Mouse (Mus musculus): Measurements from ENCODE around the gene Midn. TPM values are rescaled to one million over a fixed set of nuclear protein-coding genes. Genes with fewer than 3 reads are reported as not detected.

The Midn gene
- total RNA-seq, 2 experiments from 2014 or later: 34.3 to 39.8 TPM

GRCm38 (mm10) chr10:80148610-80149290 lies 678 bp downstream of the Midn start:
- peak overlapping the region; percentile 89 for H3K4me3 ChIP-seq
- peak; percentile 79 for TF ChIP-seq CTCF (IDR thresholded peaks at IDR 0.05)
- intact Hi-C loops (cut with DNase I): no loop called here

GRCm38 (mm10) chr10:80149291-80150225 lies 1.5 kb downstream of the Midn start:
- peak overlapping the region; percentile 100 for H3K27ac ChIP-seq
- intact Hi-C loops (cut with DNase I): no loop called here
- H3K4me3 ChIP-seq: peak overlapping the region; percentile 89
- TF ChIP-seq CTCF (IDR thresholded peaks at IDR 0.05): no peak
- DNase-seq: peak; percentile 98

More at GRCm38 (mm10) chr10:80148610-80149290, 678 bp downstream of the Midn start:
- DNase-seq: peak; percentile 97
- H3K27ac ChIP-seq: peak overlapping the region; percentile 100

GRCm38 (mm10) chr10:80150226-80151210 lies 2.4 kb downstream of the Midn start:
- Histone ChIP-seq H3K27ac (peak overlapping the region; percentile 100), H3K4me3 (peak overlapping the region; percentile 89)
- intact Hi-C loops (cut with DNase I): no loop called here
- no peak for TF ChIP-seq CTCF (IDR thresholded peaks at IDR 0.05)
- DNase-seq: peak; percentile 60

- TF ChIP-seq CTCF (IDR thresholded peaks at IDR 0.05): no peak
- Histone ChIP-seq H3K27ac (peak overlapping the region; percentile 100), H3K4me3 (peak overlapping the region; percentile 89)
- intact Hi-C loops (cut with DNase I): no loop called here
- peak; percentile 66 for DNase-seq
Observed at GRCm38 (mm10) chr10:80151211-80152034, 3.4 kb downstream of the Midn start.

GRCm38 (mm10) chr10:80152071-80152872 lies 4.2 kb downstream of the Midn start:
- no peak for TF ChIP-seq CTCF (IDR thresholded peaks at IDR 0.05)
- peak overlapping the region; percentile 89 for H3K4me3 ChIP-seq
- intact Hi-C loops (cut with DNase I): no loop called here
- peak overlapping the region; percentile 100 for H3K27ac ChIP-seq
- DNase-seq: peak; percentile 52

- DNase-seq: peak; percentile 56
- no peak for TF ChIP-seq CTCF (IDR thresholded peaks at IDR 0.05)
- intact Hi-C loops (cut with DNase I): no loop called here
- Histone ChIP-seq H3K27ac (peak overlapping the region; percentile 100), H3K4me3 (peak overlapping the region; percentile 89)
Observed at GRCm38 (mm10) chr10:80152873-80153260, 4.8 kb downstream of the Midn start.

GRCm38 (mm10) chr10:80153713-80154112 lies 5.6 kb downstream of the Midn start:
- TF ChIP-seq CTCF (IDR thresholded peaks at IDR 0.05): no peak
- no peak overlapping the region for H3K4me3 ChIP-seq
- peak overlapping the region; percentile 100; the same call in 1 of the 2 replicates for H3K27ac ChIP-seq
- intact Hi-C loops (cut with DNase I): no loop called here
- no peak for DNase-seq

- TF ChIP-seq CTCF (IDR thresholded peaks at IDR 0.05): no peak
- intact Hi-C loops (cut with DNase I): no loop called here
- Histone ChIP-seq H3K4me3 (no peak overlapping the region), H3K27ac (peak overlapping the region; percentile 20; the same call in 1 of the 2 replicates)
- no peak for DNase-seq
Observed at GRCm38 (mm10) chr10:80154384-80154783, 6.3 kb downstream of the Midn start.

GRCm38 (mm10) chr10:80155277-80155676 lies 7.2 kb downstream of the Midn start:
- intact Hi-C loops (cut with DNase I): no loop called here
- no peak for DNase-seq
- H3K4me3 ChIP-seq: no peak overlapping the region
- no peak for TF ChIP-seq CTCF (IDR thresholded peaks at IDR 0.05)
- H3K27ac ChIP-seq: peak overlapping the region; percentile 93

GRCm38 (mm10) chr10:80156002-80156751 lies 8.1 kb downstream of the Midn start:
- no peak for TF ChIP-seq CTCF (IDR thresholded peaks at IDR 0.05)
- peak; percentile 22 for DNase-seq
- Histone ChIP-seq H3K27ac (peak overlapping the region; percentile 93), H3K4me3 (peak overlapping the region; percentile 51)
- intact Hi-C loops (cut with DNase I): no loop called here

All from gastrocnemius, adult 2 months (tissue).